Mouse (Mus musculus): ENCODE measurements around the gene Mpp2.

Gene Mpp2

GRCm38 (mm10) chr11:102087931-102088898 lies at the start of gene Mpp2:
Mpp2 (minus strand) TSS chr11:102088515.
- peak in 1 of 2 experiments; percentile 30 for DNase-seq

- DNase-seq, result no peak
Measured at GRCm38 (mm10) chr11:102137625-102138446, 49.5 kb upstream of the Mpp2 start.

- DNase-seq, result no peak
Measured at GRCm38 (mm10) chr11:102134516-102134915, 46.2 kb upstream of the Mpp2 start.

GRCm38 (mm10) chr11:102117386-102117785 lies 29.1 kb upstream of the Mpp2 start:
- no peak for DNase-seq

- DNase-seq, result no peak
Measured at GRCm38 (mm10) chr11:102116241-102116640, 27.9 kb upstream of the Mpp2 start.

- no peak for DNase-seq
Measured at GRCm38 (mm10) chr11:102111576-102111975, 23.3 kb upstream of the Mpp2 start.

- DNase-seq, result no peak
Measured at GRCm38 (mm10) chr11:102107732-102108131, 19.4 kb upstream of the Mpp2 start, which contains the start of gene Pyy. Pyy (minus strand) TSS chr11:102107832.

- DNase-seq, result no peak
Measured at GRCm38 (mm10) chr11:102106911-102107310, 18.6 kb upstream of the Mpp2 start.

- DNase-seq, result peak in 1 of 2 experiments; percentile 66
Measured at GRCm38 (mm10) chr11:102102485-102103258, 14.4 kb upstream of the Mpp2 start.

GRCm38 (mm10) chr11:102101219-102101618 lies 12.9 kb upstream of the Mpp2 start, which contains the start of gene Ppy:
Ppy (minus strand) TSS chr11:102101319.
- no peak for DNase-seq

GRCm38 (mm10) chr11:102096887-102097391 lies 8.6 kb upstream of the Mpp2 start:
- DNase-seq, result no peak

- no peak for DNase-seq
Measured at GRCm38 (mm10) chr11:102096446-102096845, 8.1 kb upstream of the Mpp2 start.

GRCm38 (mm10) chr11:102095676-102096075 lies 7.4 kb upstream of the Mpp2 start:
- DNase-seq, result no peak

- peak in 1 of 2 experiments; percentile 17 for DNase-seq
Measured at GRCm38 (mm10) chr11:102089088-102089808, 933 bp upstream of the Mpp2 start.

- peak in 1 of 2 experiments; percentile 25 for DNase-seq
Measured at GRCm38 (mm10) chr11:102087081-102087751, 1.1 kb downstream of the Mpp2 start.

- DNase-seq, result no peak
Measured at GRCm38 (mm10) chr11:102086331-102086730, 2.0 kb downstream of the Mpp2 start.

- DNase-seq, result no peak
Measured at GRCm38 (mm10) chr11:102084159-102084558, 4.2 kb downstream of the Mpp2 start.

- no peak for DNase-seq
Measured at GRCm38 (mm10) chr11:102083193-102083592, 5.1 kb downstream of the Mpp2 start.

- DNase-seq, result no peak
Measured at GRCm38 (mm10) chr11:102082322-102082721, 6.0 kb downstream of the Mpp2 start.

- DNase-seq, result no peak
Measured at GRCm38 (mm10) chr11:102073722-102074121, 14.6 kb downstream of the Mpp2 start.

GRCm38 (mm10) chr11:102072729-102073128 lies 15.6 kb downstream of the Mpp2 start:
- no peak for DNase-seq
